Mouse (Mus musculus) left cerebral cortex, adult 6 months (tissue): ENCODE results near the gene 2200002D01Rik. TPM values are rescaled to one million over a fixed set of nuclear protein-coding genes. Genes with fewer than 3 reads are reported as not detected.

Experiments used
- long read RNA-seq, 2 experiments: library from polyadenylated mRNA; unstranded; transcript quantifications; one replicate each; pipeline ENCODE4 v2.0.0; 2019 to 2020
- polyA plus RNA-seq: library from polyadenylated mRNA; unstranded; fragments of <200 nt; fragmentation: Nextera tagmentation; gene quantifications from 2 replicates; pipeline ENCODE4 v1.2.3, GENCODE M21; 2021

The 2200002D01Rik gene
- polyA plus RNA-seq: 0.55 and 0.75 TPM in 2 replicates
- long read RNA-seq, experiment 1: 0 reads
- long read RNA-seq, experiment 2, partial matches to known transcripts: 0 of 2 reads
- long read RNA-seq, experiment 2, other reads (novel, unspliced or antisense): 0 of 2 reads

DNA sequence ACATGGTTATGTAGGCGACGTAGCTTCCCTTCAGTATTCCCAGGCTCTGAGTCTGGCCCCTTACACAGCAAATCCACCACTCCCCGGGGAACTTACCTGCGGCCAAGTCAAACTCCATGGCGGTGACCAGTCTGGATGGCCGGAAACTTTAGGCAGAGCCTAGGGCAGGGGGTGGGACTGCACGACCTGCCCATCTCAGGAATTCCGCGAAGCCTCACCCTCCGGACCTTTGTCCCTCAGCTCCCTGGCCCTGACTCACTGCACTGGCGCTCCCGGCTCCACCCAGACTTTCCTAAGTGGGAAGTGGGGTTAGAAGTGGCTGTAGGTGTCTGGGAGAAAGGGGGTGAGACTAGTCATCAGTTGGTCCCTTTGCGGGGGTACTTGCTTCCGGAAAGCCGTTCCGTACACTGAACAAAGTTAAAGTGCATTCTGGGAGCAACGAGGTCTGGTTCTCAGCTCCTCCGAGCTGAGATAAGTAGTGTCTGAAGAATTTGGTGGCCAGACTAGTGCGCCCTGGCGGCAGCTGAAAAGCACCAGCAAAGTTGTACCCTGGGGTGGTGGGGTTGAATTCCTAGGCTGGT lies at the start of gene 2200002D01Rik:
TSS of gene 2200002D01Rik (minus strand) at position 206 of the 581 bp plus-strand sequence.

DNA sequence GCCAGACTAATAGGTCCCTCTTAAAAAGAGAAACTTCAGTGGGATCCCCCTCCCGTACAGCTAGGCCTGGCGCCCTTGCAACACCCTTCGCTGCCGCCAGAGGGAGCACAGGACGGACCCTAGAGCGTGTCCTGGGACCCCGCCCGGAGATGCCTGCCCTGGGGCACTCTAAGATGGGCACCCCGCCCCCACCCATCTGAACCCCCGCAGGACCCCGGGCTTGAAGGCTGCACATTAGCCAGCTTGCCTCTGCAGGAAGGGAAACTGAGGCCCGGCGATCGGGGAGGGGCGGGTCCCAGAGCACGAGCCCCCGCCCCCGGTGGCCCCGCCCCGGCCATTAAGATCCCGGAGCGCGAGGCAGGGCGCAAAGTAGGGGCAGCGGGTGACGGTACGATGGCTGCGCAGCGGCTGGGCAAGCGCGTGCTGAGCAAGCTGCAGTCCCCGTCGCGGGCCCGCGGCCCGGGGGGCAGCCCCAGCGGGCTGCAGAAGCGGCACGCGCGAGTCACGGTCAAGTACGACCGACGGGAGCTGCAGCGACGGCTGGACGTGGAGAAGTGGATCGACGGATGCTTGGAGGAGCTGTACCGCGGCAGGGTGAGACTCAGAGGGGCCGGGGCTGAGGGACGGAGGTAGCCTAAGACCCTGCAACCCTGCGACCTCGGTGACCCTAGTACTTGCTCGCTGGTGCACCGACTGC lies 40.8 kb upstream of the 2200002D01Rik start, which contains the start of gene Ppp1r14a:
TSS of gene Ppp1r14a (plus strand) at position 367 of the 697 bp plus-strand sequence.

DNA sequence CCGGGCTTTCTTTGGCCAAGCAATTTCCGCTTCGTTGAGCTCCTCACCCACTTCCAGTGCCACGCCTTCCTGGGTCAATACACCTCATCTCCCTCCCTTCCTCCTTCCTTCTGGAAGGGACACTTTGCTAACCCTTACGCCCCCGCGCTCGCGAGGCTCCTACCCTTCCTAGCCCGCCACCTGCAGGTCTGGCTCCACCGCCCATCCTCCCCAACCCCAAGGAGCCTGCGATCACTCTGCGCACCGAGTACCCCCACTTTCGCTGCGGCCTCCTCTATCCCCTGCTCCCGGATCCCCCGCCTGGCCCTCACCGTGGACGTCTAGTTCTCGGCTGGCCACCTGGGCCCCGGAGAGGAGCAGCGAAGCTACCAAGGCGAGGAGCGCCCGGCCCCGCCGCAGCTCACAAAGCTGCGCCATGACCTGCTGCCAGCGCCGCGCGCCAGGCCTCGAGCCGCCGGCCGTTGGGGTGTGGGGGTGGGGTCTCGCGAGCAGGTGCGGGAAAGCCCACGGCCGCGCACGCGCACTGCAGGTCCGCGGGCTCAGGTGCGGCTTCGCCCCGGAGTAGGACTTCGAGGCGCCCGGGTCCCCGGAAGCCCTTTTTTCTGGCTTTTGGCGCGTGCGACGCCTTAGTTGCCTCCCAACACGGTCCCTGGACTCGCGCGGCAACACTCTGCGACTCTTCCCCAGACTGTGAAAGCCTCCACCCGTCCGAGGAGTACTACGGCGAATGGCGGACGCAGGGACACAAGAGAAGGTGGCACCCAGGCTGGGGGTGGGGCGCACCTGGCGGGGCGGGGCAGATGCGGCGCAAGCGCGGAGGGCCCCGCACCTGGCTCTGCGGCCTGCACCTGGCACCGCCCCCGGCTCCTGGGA lies 33.2 kb upstream of the 2200002D01Rik start, which contains the start of gene Spint2:
TSS of gene Spint2 (minus strand) at position 712 of the 873 bp plus-strand sequence.

DNA sequence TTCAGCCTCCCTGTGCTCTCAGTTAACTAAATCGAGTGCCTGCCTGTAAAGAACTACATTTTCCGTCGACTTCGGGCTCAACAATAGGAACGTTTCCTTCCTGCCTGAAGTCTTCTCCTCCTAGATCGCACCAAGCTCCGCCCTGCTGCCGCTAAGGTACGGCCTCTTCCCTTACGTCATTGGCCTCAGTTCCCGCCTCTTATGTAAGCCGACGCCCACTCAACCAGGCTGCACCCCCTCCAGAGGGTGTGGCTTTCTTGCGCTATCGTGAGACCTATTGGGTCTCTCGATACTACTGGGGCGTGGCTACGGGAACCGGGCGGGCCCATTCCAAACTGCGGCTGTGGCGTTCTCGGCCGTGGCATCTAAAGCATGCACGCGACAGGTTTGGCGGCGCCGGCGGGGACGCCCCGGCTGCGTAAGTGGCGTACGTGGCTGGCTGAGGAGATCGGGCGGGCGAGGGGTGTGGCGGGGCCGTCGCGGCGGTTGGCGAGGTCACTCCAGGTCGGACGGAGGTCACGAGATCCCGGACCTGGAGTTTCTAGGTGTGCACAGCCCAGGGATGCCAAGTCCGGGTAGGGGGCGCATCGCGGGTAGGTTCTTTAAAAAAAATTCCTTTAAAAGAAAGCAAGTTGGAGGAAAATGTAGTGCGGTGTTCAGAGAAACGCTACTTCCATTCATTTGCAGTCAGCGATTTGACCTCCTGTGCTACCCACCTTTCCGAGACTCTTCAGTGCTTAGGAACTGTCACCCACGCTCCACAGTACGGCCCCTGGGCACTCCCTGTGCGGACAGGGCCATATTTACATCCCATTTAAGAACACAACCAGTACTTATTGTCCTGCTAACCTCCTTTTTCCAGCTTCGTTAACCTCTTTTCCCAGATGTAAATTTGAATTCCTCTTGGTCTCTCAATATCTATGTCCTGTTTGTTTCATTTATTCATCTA lies 10.0 kb downstream of the 2200002D01Rik start, which contains the start of gene Yif1b:
TSS of gene Yif1b (plus strand) at position 311 of the 949 bp plus-strand sequence.

DNA sequence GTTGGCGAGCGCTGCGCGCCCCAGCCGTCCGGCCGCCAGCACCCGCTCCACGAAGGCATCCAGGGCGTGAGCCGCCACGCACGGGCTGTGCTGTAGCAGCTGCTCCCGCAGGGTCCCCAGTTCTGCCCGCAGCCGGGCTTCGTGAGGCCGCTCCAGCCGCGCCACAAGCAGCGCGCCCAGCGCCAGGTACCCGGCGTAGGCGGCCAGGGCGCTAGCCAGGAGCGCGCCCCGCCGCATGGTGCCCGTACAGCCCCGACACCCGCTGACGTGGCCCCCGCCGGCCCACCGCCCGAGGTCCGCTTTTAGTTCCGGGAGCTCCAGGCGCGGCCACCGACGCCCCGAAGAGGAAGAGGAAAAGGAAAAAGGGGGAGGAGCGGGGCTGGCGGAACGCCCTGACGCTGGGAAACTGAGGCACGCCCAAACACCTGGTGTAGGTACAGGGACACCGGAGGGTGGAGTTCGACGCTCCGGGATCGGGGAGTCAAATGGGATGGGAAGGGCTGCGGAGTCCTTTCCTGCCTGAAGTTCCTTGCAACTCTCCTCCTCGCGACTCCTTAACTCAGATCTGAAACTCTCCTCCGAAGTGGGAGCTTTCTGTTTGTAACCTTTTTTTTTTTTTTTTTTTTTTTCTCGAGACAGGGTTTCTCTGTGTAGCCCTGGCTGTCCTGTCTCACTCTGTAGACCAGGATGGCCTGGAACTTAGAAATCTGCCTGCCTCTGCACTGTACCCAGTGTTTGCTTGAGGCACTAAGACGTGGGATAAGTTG lies 15.8 kb downstream of the 2200002D01Rik start, which contains the start of gene Kcnk6:
TSS of gene Kcnk6 (minus strand) at position 269 of the 767 bp plus-strand sequence.

DNA sequence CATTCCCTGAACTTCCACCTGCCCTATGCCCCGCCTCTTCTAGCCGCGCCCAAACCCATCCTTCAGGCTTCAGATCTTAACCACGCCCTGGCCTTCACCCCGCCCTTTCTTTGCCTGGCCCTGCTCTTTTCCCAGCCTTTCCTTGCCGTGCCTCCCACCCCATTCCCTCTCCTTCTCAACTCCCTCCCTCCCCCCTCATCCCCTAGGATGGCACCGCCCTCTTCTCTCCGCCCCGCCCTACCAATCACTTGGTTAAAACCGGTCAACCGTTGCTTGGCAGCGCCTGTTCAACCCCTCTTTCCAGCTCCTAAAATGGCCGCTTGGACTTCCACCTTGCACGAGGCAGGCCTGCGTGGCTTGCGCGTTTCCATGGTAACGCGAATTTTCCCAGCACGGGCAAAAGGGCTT lies 34.6 kb downstream of the 2200002D01Rik start, which contains the start of gene Catsperg1:
TSS of gene Catsperg1 (minus strand) at position 361 of the 408 bp plus-strand sequence.

Other genes starting within 250 kb of the 2200002D01Rik start
- 1.7 and 2.2 TPM in 2 replicates for gene Ryr1, start 123.3 kb downstream of the 2200002D01Rik start, polyA plus RNA-seq
- gene Rasgrp4, start 113.6 kb downstream of the 2200002D01Rik start, polyA plus RNA-seq: 0.13 and 0.20 TPM in 2 replicates
- gene Fam98c, start 92.2 kb downstream of the 2200002D01Rik start, polyA plus RNA-seq: 77.8 and 81.1 TPM in 2 replicates
- 0.12 and 0.33 TPM in 2 replicates for gene Ggn, start 78.3 kb downstream of the 2200002D01Rik start, polyA plus RNA-seq
- 1.7 and 5.1 TPM in 2 replicates for gene Spred3, start 78.1 kb downstream of the 2200002D01Rik start, polyA plus RNA-seq
- gene Psmd8, start 67.8 kb downstream of the 2200002D01Rik start, polyA plus RNA-seq: 246 and 266 TPM in 2 replicates
- gene Catsperg1, start 34.4 kb downstream of the 2200002D01Rik start, polyA plus RNA-seq: not detected in 2 replicates
- 0.69 and 1.1 TPM in 2 replicates for gene Kcnk6, start 16.0 kb downstream of the 2200002D01Rik start, polyA plus RNA-seq
- 129 and 148 TPM in 2 replicates for gene Yif1b, start 10.1 kb downstream of the 2200002D01Rik start, polyA plus RNA-seq
- 34.2 and 38.9 TPM in 2 replicates for gene Spint2, start 33.4 kb upstream of the 2200002D01Rik start, polyA plus RNA-seq
- 16.2 and 21.0 TPM in 2 replicates for gene Ppp1r14a, start 40.8 kb upstream of the 2200002D01Rik start, polyA plus RNA-seq
- 42.2 and 43.5 TPM in 2 replicates for gene Dpf1, start 55.5 kb upstream of the 2200002D01Rik start, polyA plus RNA-seq